Comparison of ENCODE assay signal across 31 mouse cellular contexts in genomic region chr7:100524669-100525068, GRCm38 (mm10). TPM values are rescaled to one million over a fixed set of nuclear protein-coding genes. Genes with fewer than 3 reads are reported as not detected.
"Had no signal": no experiment of that assay in that cellular context is flagged by ENCODE, and none has a peak within 500 bp of the region (broad histone marks: within the 10 kb centered on the region; RNA-seq: fewer than 3 reads in every experiment).

No protein-coding gene starts in this region.

- H3K4me2 ChIP-seq: embryonic facial prominence, embryonic 12.5 days; embryonic facial prominence, embryonic 13.5 days; embryonic facial prominence, embryonic 15.5 days; forebrain, embryonic 12.5 days; forebrain, embryonic 13.5 days; forebrain, embryonic 15.5 days had no signal

- H3K36me3 ChIP-seq: embryonic facial prominence, embryonic 10.5 days; embryonic facial prominence, embryonic 12.5 days; embryonic facial prominence, embryonic 13.5 days; embryonic facial prominence, embryonic 15.5 days; forebrain, embryonic 10.5 days; forebrain, embryonic 12.5 days; forebrain, embryonic 15.5 days; heart, embryonic 10.5 days had no signal

- DNase-seq: cerebellum, adult 9-11 months; cerebellum, postnatal 10 days; cerebellum, postnatal 14 days; cerebellum, postnatal 25 days; cerebellum, postnatal 36 days; embryo, embryonic 11 days; forebrain, postnatal 0 days; gastrocnemius, adult 2 months; gastrocnemius, postnatal 10 days; gastrocnemius, postnatal 25 days; gastrocnemius, postnatal 36 days; heart, adult 11 months; heart, adult 18-20 months; heart, adult 2 months had no signal

- H3K9ac ChIP-seq: embryonic facial prominence, embryonic 12.5 days; embryonic facial prominence, embryonic 13.5 days; embryonic facial prominence, embryonic 15.5 days; forebrain, embryonic 12.5 days; forebrain, embryonic 13.5 days; forebrain, embryonic 15.5 days; forebrain, postnatal 0 days had no signal

- ATAC-seq: forebrain, embryonic 13.5 days; forebrain, embryonic 14.5 days; forebrain, embryonic 15.5 days; forebrain, embryonic 16.5 days; forebrain, postnatal 0 days had no signal

- H3K27me3 ChIP-seq: embryonic facial prominence, embryonic 12.5 days; embryonic facial prominence, embryonic 13.5 days; embryonic facial prominence, embryonic 15.5 days; forebrain, embryonic 12.5 days; forebrain, embryonic 13.5 days; forebrain, embryonic 15.5 days had no signal

- H3K4me3 ChIP-seq: embryonic facial prominence, embryonic 10.5 days; embryonic facial prominence, embryonic 12.5 days; embryonic facial prominence, embryonic 13.5 days; embryonic facial prominence, embryonic 15.5 days; erythroblast, embryonic 14.5 days; forebrain, embryonic 10.5 days; forebrain, embryonic 12.5 days; forebrain, embryonic 13.5 days; forebrain, embryonic 15.5 days; gastrocnemius, adult 2 months; heart, adult 2 months; heart, embryonic 10.5 days had no signal

- H3K4me1 ChIP-seq: embryonic facial prominence, embryonic 10.5 days; embryonic facial prominence, embryonic 12.5 days; embryonic facial prominence, embryonic 13.5 days; embryonic facial prominence, embryonic 15.5 days; forebrain, embryonic 10.5 days; forebrain, embryonic 12.5 days; forebrain, embryonic 13.5 days; forebrain, embryonic 15.5 days; heart, embryonic 10.5 days had no signal

- H3K27ac ChIP-seq: embryonic facial prominence, embryonic 10.5 days; embryonic facial prominence, embryonic 12.5 days; embryonic facial prominence, embryonic 13.5 days; embryonic facial prominence, embryonic 15.5 days; forebrain, embryonic 10.5 days; forebrain, embryonic 12.5 days; forebrain, embryonic 13.5 days; forebrain, embryonic 15.5 days; gastrocnemius, adult 2 months; heart, adult 2 months; heart, embryonic 10.5 days had no signal

- H3K9me3 ChIP-seq: embryonic facial prominence, embryonic 10.5 days; embryonic facial prominence, embryonic 12.5 days; embryonic facial prominence, embryonic 13.5 days; embryonic facial prominence, embryonic 15.5 days; forebrain, embryonic 10.5 days; forebrain, embryonic 12.5 days; forebrain, embryonic 13.5 days; forebrain, embryonic 15.5 days; heart, embryonic 10.5 days had no signal

RNA-seq across cellular contexts. Expression of gene Dnajb13, which starts 9.9 kb away (rescaled TPM):
- total RNA-seq: gastrocnemius, adult 18-20 months; gastrocnemius, adult 2 months; gastrocnemius, postnatal 10 days; gastrocnemius, postnatal 25 days; gastrocnemius, postnatal 36 days; granulocyte monocyte progenitor cell, adult 5-6 weeks; heart, adult 2 months had no signal
- polyA plus RNA-seq: erythroblast, embryonic 14.5 days had no signal

RNA-seq across cellular contexts. Expression of gene Ucp3, which starts 51.9 kb away (rescaled TPM):
- total RNA-seq: common myeloid progenitor, adult 5-6 weeks; granulocyte monocyte progenitor cell, adult 5-6 weeks had no signal
- polyA plus RNA-seq: embryonic facial prominence, embryonic 11.5 days; embryonic facial prominence, embryonic 12.5 days; embryonic facial prominence, embryonic 13.5 days; erythroblast, embryonic 14.5 days; forebrain, embryonic 10.5 days; forebrain, embryonic 11.5 days; forebrain, embryonic 12.5 days; forebrain, embryonic 13.5 days; forebrain, embryonic 14.5 days; forebrain, embryonic 15.5 days; forebrain, embryonic 16.5 days; forebrain, postnatal 0 days had no signal
